Mouse (Mus musculus) liver, adult 2 months (tissue): ENCODE measurements around the gene Hist1h4h.

ENCODE experiments used
- CTCF ChIP-seq: fragments of 200-500 bp; IDR thresholded peaks from 2 replicates; pipeline ENCODE4 v1.5.1; 2011; ENCODE audit warnings: low read depth, low read length, control low read depth
- POLR2A ChIP-seq: fragments of 200-500 bp; IDR thresholded peaks from 2 replicates; pipeline ENCODE4 v1.6.1; 2011; ENCODE audit warnings: low read length, control low read depth; ENCODE audit not compliant: insufficient read depth; ENCODE audit errors: extremely low read depth

GRCm38 (mm10) chr13:23516822-23517602, 13.8 kb upstream of the Hist1h4h start:
- no peak for TF ChIP-seq CTCF
- TF ChIP-seq POLR2A = no peak
